Mouse (Mus musculus) bone marrow macrophage, adult 2 months (primary cell): ENCODE measurements at regions not wholly inside any gene's neighbourhood (a gene's known extent, or its start where the extent isn't known, plus 50 kb on each side); places are given as distances from the start of the nearest gene placed in this dataset.

Experiments
- CTCF ChIP-seq: IDR thresholded peaks from 2 replicates; pipeline ENCODE4 v1.5.1; 2012; ENCODE audit warnings: low read depth, mild to moderate bottlenecking, low read length, moderate library complexity
- POLR2A ChIP-seq: IDR thresholded peaks from 2 replicates; pipeline ENCODE4 v1.6.1; 2012; ENCODE audit warnings: mild to moderate bottlenecking, low read depth, low read length, borderline replicate concordance

GRCm38 (mm10) chr10:21460062-21460461 lies 83.0 kb downstream of the Aldh8a1 start:
- no peak for TF ChIP-seq POLR2A
- no peak for TF ChIP-seq CTCF
